Mouse (Mus musculus) stomach, embryonic 16.5 days (tissue): ENCODE measurements at regions not wholly inside any gene's neighbourhood (a gene's known extent, or its start where the extent isn't known, plus 50 kb on each side); places are given as distances from the start of the nearest gene placed in this dataset.

Experiments used
- ATAC-seq: fragments of 200-750 bp; cut with Nextera tagmentation; 2 replicates; pipeline ENCODE4 v1.8.0; 2017; ENCODE audit warnings: moderate number of reproducible peaks, moderate TSS enrichment; ENCODE audit not compliant: insufficient read depth, low FRiP score
- H3K27ac ChIP-seq: fragments of 300-500 bp; sonication (generic); 2 replicates; pipeline ENCODE4 v1.5.1; 2014; ENCODE audit warnings: low read length
- H3K27me3 ChIP-seq: fragments of 300-500 bp; sonication (generic); 2 replicates; pipeline ENCODE4 v1.6.1; 2014; ENCODE audit warnings: low read length, control low read depth, mixed read lengths; ENCODE audit not compliant: control insufficient read depth, insufficient read depth
- H3K36me3 ChIP-seq: fragments of 300-500 bp; sonication (generic); 2 replicates; pipeline ENCODE4 v1.6.1; 2014; ENCODE audit warnings: low read length; ENCODE audit not compliant: control insufficient read depth, insufficient read depth
- H3K4me1 ChIP-seq: fragments of 300-500 bp; sonication (generic); 2 replicates; pipeline ENCODE4 v1.6.1; 2014; ENCODE audit warnings: low read length, control low read depth, mixed read lengths; ENCODE audit not compliant: control insufficient read depth, insufficient read depth
- H3K4me2 ChIP-seq: fragments of 300-500 bp; sonication (generic); 2 replicates; pipeline ENCODE4 v1.6.1; 2014; ENCODE audit warnings: low read depth, low read length, mixed read lengths
- H3K4me3 ChIP-seq: fragments of 300-500 bp; sonication (generic); replicated peaks from 2 replicates; pipeline ENCODE4 v1.5.1; 2014; ENCODE audit warnings: mild to moderate bottlenecking, low read length
- H3K9ac ChIP-seq: fragments of 300-500 bp; sonication (generic); 2 replicates; pipeline ENCODE4 v1.6.1; 2014; ENCODE audit warnings: low read length
- H3K9me3 ChIP-seq: fragments of 300-500 bp; sonication (generic); replicated peaks from 2 replicates; pipeline ENCODE4 v1.6.1; 2016; ENCODE audit warnings: low read length, control low read depth; ENCODE audit not compliant: control insufficient read depth
- WGBS: fragments of 180-500 bp; shearing (Covaris S2); extraction: QIAGEN DNeasy Blood & Tissue Kit; methylation state at CpG from one replicate; pipeline ENCODE4 v1.1.7; 2014; 5-methylcytosine and 5-hydroxymethylcytosine counted together

- no peak overlapping the region for H3K4me2 ChIP-seq
- 59% methylated on average over 2 of the region's 2 CpGs for WGBS
- H3K4me3 ChIP-seq, result no peak overlapping the region
- no peaks in the 10 kb centered on the region for H3K4me1 ChIP-seq
- H3K9me3 ChIP-seq, result no peaks in the 10 kb centered on the region
- no peak overlapping the region for H3K27ac ChIP-seq
- H3K9ac ChIP-seq, result no peak overlapping the region
- ATAC-seq, result no peak
- no peaks in the 10 kb centered on the region for H3K27me3 ChIP-seq
- no peaks in the 10 kb centered on the region for H3K36me3 ChIP-seq
These were observed 372.1 kb upstream of the Man1a start for GRCm38 (mm10) chr10:54448352-54449043.

- Histone ChIP-seq H3K9ac (no peak overlapping the region), H3K9me3 (no peaks in the 10 kb centered on the region), H3K4me3 (no peak overlapping the region), H3K27me3 (no peaks in the 10 kb centered on the region), H3K27ac (no peak overlapping the region), H3K4me2 (no peak overlapping the region), H3K4me1 (no peaks in the 10 kb centered on the region), H3K36me3 (no peaks in the 10 kb centered on the region)
- 17% methylated on average over 5 of the region's 5 CpGs for WGBS
- peak; percentile 50; the same call in 1 of the 2 replicates for ATAC-seq
These were observed 327.0 kb upstream of the Man1a start for GRCm38 (mm10) chr10:54403223-54403926.

- WGBS, result 76% methylated on average over 2 of the region's 2 CpGs
- no peak for ATAC-seq
These were observed 307.3 kb upstream of the Man1a start for GRCm38 (mm10) chr10:54383751-54384150.

GRCm38 (mm10) chr10:54381530-54381929 lies 305.1 kb upstream of the Man1a start:
- Histone ChIP-seq H3K9me3 (no peaks in the 10 kb centered on the region), H3K4me2 (no peak overlapping the region), H3K27me3 (no peaks in the 10 kb centered on the region), H3K36me3 (no peaks in the 10 kb centered on the region), H3K4me3 (no peak overlapping the region), H3K9ac (no peak overlapping the region), H3K4me1 (no peaks in the 10 kb centered on the region), H3K27ac (no peak overlapping the region)
- ATAC-seq, result no peak
- WGBS, result 79% methylated on average over 2 of the region's 2 CpGs

More at GRCm38 (mm10) chr10:54383751-54384150, 307.3 kb upstream of the Man1a start:
- H3K27ac ChIP-seq, result no peak overlapping the region
- no peak overlapping the region for H3K4me2 ChIP-seq
- H3K36me3 ChIP-seq, result no peaks in the 10 kb centered on the region
- H3K9ac ChIP-seq, result no peak overlapping the region
- H3K4me1 ChIP-seq, result no peaks in the 10 kb centered on the region
- H3K4me3 ChIP-seq, result no peak overlapping the region
- no peaks in the 10 kb centered on the region for H3K9me3 ChIP-seq
- no peaks in the 10 kb centered on the region for H3K27me3 ChIP-seq

- H3K9me3 ChIP-seq, result no peaks in the 10 kb centered on the region
- H3K9ac ChIP-seq, result no peak overlapping the region
- H3K4me1 ChIP-seq, result no peaks in the 10 kb centered on the region
- H3K27me3 ChIP-seq, result no peaks in the 10 kb centered on the region
- WGBS, result 74% methylated on average over 3 of the region's 3 CpGs
- no peaks in the 10 kb centered on the region for H3K36me3 ChIP-seq
- no peak for ATAC-seq
- no peak overlapping the region for H3K4me2 ChIP-seq
- no peak overlapping the region for H3K4me3 ChIP-seq
- no peak overlapping the region for H3K27ac ChIP-seq
These were observed 292.7 kb upstream of the Man1a start for GRCm38 (mm10) chr10:54369158-54369557.

- no peak overlapping the region for H3K27ac ChIP-seq
- H3K36me3 ChIP-seq, result no peaks in the 10 kb centered on the region
- no peak overlapping the region for H3K4me2 ChIP-seq
- H3K27me3 ChIP-seq, result no peaks in the 10 kb centered on the region
- no peak overlapping the region for H3K9ac ChIP-seq
- no peaks in the 10 kb centered on the region for H3K9me3 ChIP-seq
- H3K4me1 ChIP-seq, result no peaks in the 10 kb centered on the region
- ATAC-seq, result no peak
- H3K4me3 ChIP-seq, result no peak overlapping the region
- 72% methylated on average over 4 of the region's 4 CpGs for WGBS
These were observed 288.9 kb upstream of the Man1a start for GRCm38 (mm10) chr10:54365315-54365714.

- Histone ChIP-seq H3K9ac (no peak overlapping the region), H3K9me3 (no peaks in the 10 kb centered on the region), H3K4me1 (no peaks in the 10 kb centered on the region), H3K27me3 (no peaks in the 10 kb centered on the region), H3K4me2 (no peak overlapping the region), H3K4me3 (no peak overlapping the region), H3K36me3 (no peaks in the 10 kb centered on the region), H3K27ac (no peak overlapping the region)
- 77% methylated on average over 4 of the region's 4 CpGs for WGBS
- ATAC-seq, result no peak
These were observed 260.8 kb upstream of the Man1a start for GRCm38 (mm10) chr10:54337234-54337633.
